Mouse (Mus musculus) heart, adult 2 months (tissue): Measurements from ENCODE around the gene Adm. TPM values are rescaled to one million over a fixed set of nuclear protein-coding genes. Genes with fewer than 3 reads are reported as not detected.
A peak's percentile ranks its signal among the peaks of the same experiment; 100 is the strongest.

Source experiments
- DNase-seq, 2 experiments: peaks; one replicate each; pipeline ENCODE4 v3.0.0; 2021
- H3K27ac ChIP-seq: fragments of 200-600 bp; 2 replicates; pipeline ENCODE4 v1.8.1; 2022
- H3K27me3 ChIP-seq: fragments of 200-500 bp; 2 replicates; pipeline ENCODE4 v1.6.1; 2012; ENCODE audit warnings: mild to moderate bottlenecking, low read length, inconsistent platforms, mixed read lengths; ENCODE audit not compliant: control insufficient read depth, insufficient read depth
- H3K36me3 ChIP-seq: fragments of 200-500 bp; 2 replicates; pipeline ENCODE4 v1.6.1; 2012; ENCODE audit warnings: low read length, inconsistent platforms; ENCODE audit not compliant: control insufficient read depth, insufficient read depth
- H3K4me1 ChIP-seq: fragments of 200-500 bp; 2 replicates; pipeline ENCODE4 v1.6.1; 2011; ENCODE audit warnings: low read length; ENCODE audit not compliant: control insufficient read depth, insufficient read depth
- H3K4me3 ChIP-seq: fragments of 200-600 bp; 2 replicates; pipeline ENCODE4 v1.8.1; 2022
- H3K79me2 ChIP-seq: fragments of 200-500 bp; replicated peaks from 2 replicates; pipeline ENCODE4 v1.6.1; 2012; ENCODE audit warnings: mild to moderate bottlenecking, inconsistent platforms, low read length, moderate library complexity, mixed read lengths; ENCODE audit not compliant: control insufficient read depth, insufficient read depth
- H3K9ac ChIP-seq: fragments of 200-500 bp; 2 replicates; pipeline ENCODE4 v1.6.1; 2012; ENCODE audit warnings: low read depth, mild to moderate bottlenecking, control low read depth, inconsistent platforms, low read length, mixed read lengths
- CTCF ChIP-seq: fragments of 200-600 bp; IDR thresholded peaks from 2 replicates; pipeline ENCODE4 v1.8.1; 2022; ENCODE audit warnings: antibody characterized with exemption, mild to moderate bottlenecking, moderate library complexity
- EP300 ChIP-seq: fragments of 200-500 bp; IDR thresholded peaks from 2 replicates; pipeline ENCODE4 v1.6.1; 2011; ENCODE audit warnings: low read depth, low read length, control low read depth; ENCODE audit not compliant: insufficient read depth
- POLR2A ChIP-seq: fragments of 200-500 bp; IDR thresholded peaks from 2 replicates; pipeline ENCODE4 v1.6.1; 2011; ENCODE audit warnings: mild to moderate bottlenecking, low read depth, low read length, control low read depth; ENCODE audit not compliant: insufficient read depth
- WGBS: fragments of 180-500 bp; shearing (Covaris S2); methylation state at CpG from one replicate; pipeline ENCODE4 v1.1.7; 2018; 5-methylcytosine and 5-hydroxymethylcytosine counted together
- intact Hi-C: fragments of 180-260 bp; cut with DNase I; formaldehyde crosslinking; loops from one replicate; pipeline ENCODE4 v1.15.1; 2025
- polyA plus RNA-seq: library from polyadenylated mRNA; depleted of rRNA; stranded (reverse); fragments of >200 nt; gene quantifications from 2 replicates; pipeline ENCODE4 v1.2.3, GENCODE M21; 2012
- total RNA-seq, 2 experiments: library from RNA; stranded (reverse); gene quantifications; 2 replicates each; pipeline ENCODE4 v1.2.3; 2021

Gene Adm
- total and polyA plus RNA-seq, 3 experiments: 9.0 to 18.1 (median 11.2) TPM

- 71% methylated on average over 1 of the region's 1 CpGs for WGBS
- Histone ChIP-seq H3K9ac (no peak overlapping the region), H3K4me1 (peaks cover 1% of the 10 kb centered on the region), H3K27ac (no peak overlapping the region), H3K79me2 (no peaks in the 10 kb centered on the region; the same call in none of the 2 replicates), H3K27me3 (no peaks in the 10 kb centered on the region), H3K4me3 (no peak overlapping the region), H3K36me3 (peaks cover 1% of the 10 kb centered on the region; the same call in 1 of the 2 replicates)
- intact Hi-C loops: no loop called here
- TF ChIP-seq CTCF: no peak
- no peak for TF ChIP-seq EP300
- DNase-seq: no peak
Observed at GRCm38 (mm10) chr7:110597141-110597540, 30.3 kb upstream of the Adm start.

- H3K4me1 ChIP-seq: no peaks in the 10 kb centered on the region
- H3K27me3 ChIP-seq: no peaks in the 10 kb centered on the region
- WGBS: 89% methylated on average over 4 of the region's 4 CpGs
- no peak for TF ChIP-seq POLR2A
- TF ChIP-seq EP300: no peak
- TF ChIP-seq CTCF: no peak
- H3K9ac ChIP-seq: no peak overlapping the region
- H3K79me2 ChIP-seq: peaks cover 6% of the 10 kb centered on the region
- DNase-seq: no peak
- no peak overlapping the region for H3K4me3 ChIP-seq
- no peak overlapping the region for H3K27ac ChIP-seq
- intact Hi-C loops: no loop called here
- H3K36me3 ChIP-seq: no peaks in the 10 kb centered on the region
Observed at GRCm38 (mm10) chr7:110605476-110605875, 22.0 kb upstream of the Adm start.

GRCm38 (mm10) chr7:110606906-110607305, 20.6 kb upstream of the Adm start:
- 96% methylated on average over 1 of the region's 1 CpGs for WGBS
- intact Hi-C loops: no loop called here
- DNase-seq: no peak
- Histone ChIP-seq H3K79me2 (peaks cover 9% of the 10 kb centered on the region), H3K9ac (no peak overlapping the region), H3K36me3 (no peaks in the 10 kb centered on the region), H3K27me3 (no peaks in the 10 kb centered on the region), H3K4me1 (peaks cover 1% of the 10 kb centered on the region; the same call in 1 of the 2 replicates), H3K27ac (no peak overlapping the region), H3K4me3 (no peak overlapping the region)
- no peak for TF ChIP-seq EP300
- no peak for TF ChIP-seq CTCF
- TF ChIP-seq POLR2A: no peak

- H3K27ac ChIP-seq: peak overlapping the region; percentile 98
- WGBS: 3% methylated on average over 17 of the region's 17 CpGs
- H3K4me3 ChIP-seq: peak overlapping the region; percentile 79
- intact Hi-C loops: loop anchor here (1.0 kb wide), 1 partner anchor 14 kb away; the partner anchor contains the start of gene Adm
- no peaks in the 10 kb centered on the region for H3K27me3 ChIP-seq
- TF ChIP-seq CTCF (no peak), POLR2A (no peak)
- peak in 1 of 2 experiments; percentile 24 for DNase-seq
- peaks cover 6% of the 10 kb centered on the region; the same call in 1 of the 2 replicates for H3K36me3 ChIP-seq
- H3K4me1 ChIP-seq: peaks cover 6% of the 10 kb centered on the region
- peak overlapping the region; percentile 98 for H3K9ac ChIP-seq
- H3K79me2 ChIP-seq: peaks cover 5% of the 10 kb centered on the region
Observed at GRCm38 (mm10) chr7:110613381-110614132, 13.9 kb upstream of the Adm start.

GRCm38 (mm10) chr7:110614133-110615063, 13.1 kb upstream of the Adm start, which contains the start of gene Sbf2:
Sbf2 (minus strand) TSS chr7:110614922.
- TF ChIP-seq POLR2A (peak; percentile 80), EP300 (peak; percentile 87; the same call in 1 of the 2 replicates), CTCF (peak; percentile 29)
- Histone ChIP-seq H3K9ac (peak within 1 kb of the TSS; percentile 98), H3K27ac (peak within 1 kb of the TSS; percentile 98), H3K27me3 (no peaks in the 10 kb centered on the region), H3K4me3 (peak within 1 kb of the TSS; percentile 79), H3K36me3 (peaks cover 6% of the 10 kb centered on the region; the same call in 1 of the 2 replicates), H3K79me2 (peaks cover 5% of the 10 kb centered on the region), H3K4me1 (peaks cover 6% of the 10 kb centered on the region)
- intact Hi-C loops: loop anchor here (1.0 kb wide), 1 partner anchor 13 kb away; the partner anchor contains the start of gene Adm
- WGBS: under 1% methylated on average over 97 of the region's 127 CpGs
- DNase-seq: peak; percentile 87 to 91
